Mouse (Mus musculus) liver, adult 2 months (tissue): ENCODE measurements around the gene Qtrt2. TPM values are rescaled to one million over a fixed set of nuclear protein-coding genes. Genes with fewer than 3 reads are reported as not detected.

Experiments used
- DNase-seq: peaks from one replicate; pipeline ENCODE4 v3.0.0-alpha.2; 2011; ENCODE audit warnings: low read depth, low spot score; ENCODE audit errors: extremely low read depth
- H3K27ac ChIP-seq: fragments of 200-500 bp; replicated peaks from 2 replicates; pipeline ENCODE4 v1.5.1; 2012; ENCODE audit warnings: low read depth, mild to moderate bottlenecking, control low read depth, inconsistent platforms, low read length; ENCODE audit not compliant: insufficient read depth
- H3K27me3 ChIP-seq: fragments of 200-500 bp; 2 replicates; pipeline ENCODE4 v1.6.1; 2012; ENCODE audit warnings: mild to moderate bottlenecking, moderate library complexity, low read length, inconsistent platforms; ENCODE audit not compliant: control insufficient read depth, insufficient read depth
- H3K36me3 ChIP-seq: fragments of 200-500 bp; 2 replicates; pipeline ENCODE4 v1.6.1; 2012; ENCODE audit warnings: low read length, inconsistent platforms; ENCODE audit not compliant: control insufficient read depth, insufficient read depth
- H3K4me1 ChIP-seq: fragments of 200-500 bp; 2 replicates; pipeline ENCODE4 v1.6.1; 2011; ENCODE audit warnings: low read length; ENCODE audit not compliant: control insufficient read depth, insufficient read depth
- H3K4me3 ChIP-seq: fragments of 200-500 bp; 2 replicates; pipeline ENCODE4 v1.5.1; 2011; ENCODE audit warnings: low read depth, mild to moderate bottlenecking, control low read depth, low read length, moderate library complexity; ENCODE audit not compliant: insufficient read depth
- H3K79me2 ChIP-seq: fragments of 200-500 bp; 2 replicates; pipeline ENCODE4 v1.6.1; 2012; ENCODE audit warnings: inconsistent platforms, mild to moderate bottlenecking, low read length, moderate library complexity; ENCODE audit not compliant: control insufficient read depth, insufficient read depth
- H3K9ac ChIP-seq: fragments of 200-500 bp; 2 replicates; pipeline ENCODE4 v1.6.1; 2012; ENCODE audit warnings: low read depth, mild to moderate bottlenecking, control low read depth, inconsistent platforms, low read length
- CTCF ChIP-seq: fragments of 200-500 bp; IDR thresholded peaks from 2 replicates; pipeline ENCODE4 v1.5.1; 2011; ENCODE audit warnings: low read depth, low read length, control low read depth
- POLR2A ChIP-seq: fragments of 200-500 bp; IDR thresholded peaks from 2 replicates; pipeline ENCODE4 v1.6.1; 2011; ENCODE audit warnings: low read length, control low read depth; ENCODE audit not compliant: insufficient read depth; ENCODE audit errors: extremely low read depth
- WGBS: fragments of 180-500 bp; shearing (Covaris S2); methylation state at CpG from one replicate; pipeline ENCODE4 v1.1.7; 2018; 5-methylcytosine and 5-hydroxymethylcytosine counted together
- polyA plus RNA-seq: library from polyadenylated mRNA; depleted of rRNA; stranded (reverse); fragments of >200 nt; gene quantifications from 2 replicates; pipeline ENCODE4 v1.2.3, GENCODE M21; 2012
- total RNA-seq: library from RNA; depleted of rRNA; stranded (reverse); fragments of >200 nt; gene quantifications from 2 replicates; pipeline ENCODE4 v1.2.3, GENCODE M21; 2014

Qtrt2 gene
- total and polyA plus RNA-seq, 2 experiments, result 7.8 to 9.0 TPM

DNA sequence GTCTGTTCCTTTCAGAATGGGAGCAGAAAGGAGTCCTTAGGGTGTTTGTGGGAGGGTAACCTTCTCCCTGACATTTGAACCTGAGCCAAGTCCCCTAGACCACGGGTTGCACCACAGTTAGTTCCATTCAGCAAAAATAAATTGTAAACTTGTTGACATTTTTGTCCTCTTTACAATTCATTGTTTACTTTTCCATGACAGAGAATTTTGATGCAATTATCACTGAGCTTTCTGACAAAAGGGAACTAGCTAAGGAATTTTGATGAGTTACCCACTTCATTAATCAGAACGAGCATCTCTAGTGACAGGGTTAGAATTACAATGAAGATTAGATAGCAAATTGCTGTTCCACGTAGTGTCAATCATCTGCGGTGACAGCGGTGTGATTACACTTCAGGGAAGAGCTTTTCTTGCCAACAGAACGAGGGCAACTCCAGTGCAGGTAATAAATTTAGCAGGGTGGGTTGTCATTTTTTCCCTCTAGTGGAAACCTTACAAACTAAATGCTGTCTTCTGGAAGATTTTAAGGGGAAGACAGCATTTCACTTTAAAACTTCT, 1.5 kb downstream of the Qtrt2 start:
- H3K4me1 ChIP-seq, result no peaks in the 10 kb centered on the region
- H3K36me3 ChIP-seq, result peaks cover 5% of the 10 kb centered on the region
- no peaks in the 10 kb centered on the region for H3K27me3 ChIP-seq
- H3K4me3 ChIP-seq, result no peak overlapping the region
- no peak overlapping the region for H3K9ac ChIP-seq
- H3K27ac ChIP-seq, result no peak overlapping the region
- DNase-seq, result no peak
- WGBS, result 71% methylated on average over 6 of the region's 6 CpGs
- H3K79me2 ChIP-seq, result no peaks in the 10 kb centered on the region
- TF ChIP-seq POLR2A (no peak), CTCF (no peak)

DNA sequence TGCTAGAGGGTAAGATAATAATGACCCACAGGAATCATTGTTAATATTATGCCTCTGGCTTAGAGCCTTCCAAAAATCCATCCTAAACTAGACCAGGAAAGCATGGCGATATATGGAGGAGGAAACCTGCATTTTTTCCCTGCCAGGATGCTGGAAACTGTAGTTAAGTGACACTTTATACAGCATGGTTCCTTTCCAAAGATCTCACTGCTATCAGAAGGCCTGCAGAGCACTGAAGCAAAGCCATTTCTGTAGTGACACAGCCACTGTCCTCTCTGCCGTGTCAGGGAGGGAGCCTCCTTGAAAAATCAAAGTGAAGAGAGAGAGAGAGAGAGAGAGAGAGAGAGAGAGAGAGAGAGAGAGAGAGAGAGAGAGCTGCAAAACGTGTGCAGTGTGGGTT, 4.0 kb downstream of the Qtrt2 start:
- Histone ChIP-seq H3K27ac (no peak overlapping the region), H3K4me3 (no peak overlapping the region), H3K4me1 (no peaks in the 10 kb centered on the region), H3K9ac (no peak overlapping the region), H3K27me3 (no peaks in the 10 kb centered on the region), H3K79me2 (no peaks in the 10 kb centered on the region), H3K36me3 (peaks cover 1% of the 10 kb centered on the region)
- WGBS, result 74% methylated on average over 3 of the region's 3 CpGs
- TF ChIP-seq POLR2A (no peak), CTCF (no peak)
- no peak for DNase-seq

GRCm38 (mm10) chr16:43922024-43922423, 4.6 kb downstream of the Qtrt2 start:
- no peak overlapping the region for H3K9ac ChIP-seq
- H3K79me2 ChIP-seq, result no peaks in the 10 kb centered on the region
- 89% methylated on average over 2 of the region's 2 CpGs for WGBS
- no peaks in the 10 kb centered on the region for H3K27me3 ChIP-seq
- H3K4me3 ChIP-seq, result no peak overlapping the region
- TF ChIP-seq POLR2A (no peak), CTCF (no peak)
- H3K27ac ChIP-seq, result no peak overlapping the region
- H3K36me3 ChIP-seq, result peaks cover 1% of the 10 kb centered on the region
- no peak for DNase-seq
- no peaks in the 10 kb centered on the region for H3K4me1 ChIP-seq

- no peaks in the 10 kb centered on the region for H3K79me2 ChIP-seq
- WGBS, result 73% methylated on average over 3 of the region's 3 CpGs
- H3K36me3 ChIP-seq, result peaks cover 3% of the 10 kb centered on the region
- no peak overlapping the region for H3K27ac ChIP-seq
- no peak overlapping the region for H3K9ac ChIP-seq
- H3K4me1 ChIP-seq, result no peaks in the 10 kb centered on the region
- no peaks in the 10 kb centered on the region for H3K27me3 ChIP-seq
- no peak overlapping the region for H3K4me3 ChIP-seq
- DNase-seq, result no peak
- no peak for TF ChIP-seq CTCF
- no peak for TF ChIP-seq POLR2A
Observed at GRCm38 (mm10) chr16:43918867-43919266, 7.7 kb downstream of the Qtrt2 start.

GRCm38 (mm10) chr16:43908881-43909280, 17.7 kb downstream of the Qtrt2 start:
- no peak overlapping the region for H3K9ac ChIP-seq
- no peak overlapping the region for H3K4me3 ChIP-seq
- H3K79me2 ChIP-seq, result no peaks in the 10 kb centered on the region
- peak; percentile 7 for DNase-seq
- no peaks in the 10 kb centered on the region for H3K4me1 ChIP-seq
- no peak overlapping the region for H3K27ac ChIP-seq
- peaks cover 39% of the 10 kb centered on the region for H3K36me3 ChIP-seq
- WGBS, result 92% methylated on average over 2 of the region's 2 CpGs
- TF ChIP-seq POLR2A, result no peak
- peak; percentile 37; the same call in 1 of the 2 replicates for TF ChIP-seq CTCF
- no peaks in the 10 kb centered on the region for H3K27me3 ChIP-seq

GRCm38 (mm10) chr16:43900571-43900970, 26.0 kb downstream of the Qtrt2 start:
- Histone ChIP-seq H3K9ac (no peak overlapping the region), H3K4me1 (peaks cover 5% of the 10 kb centered on the region), H3K27me3 (no peaks in the 10 kb centered on the region), H3K79me2 (no peaks in the 10 kb centered on the region), H3K36me3 (peaks cover 2% of the 10 kb centered on the region; the same call in 1 of the 2 replicates), H3K27ac (no peak overlapping the region), H3K4me3 (no peak overlapping the region)
- no peak for DNase-seq
- TF ChIP-seq CTCF (no peak), POLR2A (no peak)
